Mouse (Mus musculus): ENCODE measurements around the gene Grap.

DNA sequence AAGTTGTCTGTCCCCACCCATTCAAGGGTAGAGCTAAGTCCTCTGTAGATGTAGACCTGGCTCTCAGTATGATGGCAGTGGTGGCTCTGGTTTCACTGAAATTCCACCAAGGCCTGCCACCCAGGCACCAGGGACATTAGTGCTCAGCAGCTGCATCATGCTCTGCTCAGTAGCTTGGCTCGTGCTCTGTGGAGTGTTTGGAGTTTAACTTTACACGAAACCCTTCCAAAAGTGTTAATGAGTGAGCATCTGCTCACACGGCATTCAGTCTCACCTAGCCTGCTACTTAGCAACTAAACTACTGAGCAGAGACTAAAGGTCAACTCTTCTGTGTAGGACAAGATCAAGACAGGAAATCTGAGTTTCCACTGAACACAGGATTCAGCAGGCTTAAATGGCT, 67.6 kb downstream of the Grap start, which contains the start of gene Slc5a10:
- TF ChIP-seq CTCF (IDR thresholded peaks at IDR 0.05; ENCODE audit: control insufficient read depth, insufficient read depth, low read length) (no peak), POLR2A (IDR thresholded peaks at IDR 0.05; ENCODE audit: borderline replicate concordance, control insufficient read depth, low read depth, low read length) (no peak)

Measured in bone marrow, adult 2 months (tissue).